Mouse (Mus musculus) liver, embryonic 16.5 days (tissue): ENCODE results near the gene Zcchc17. TPM values are rescaled to one million over a fixed set of nuclear protein-coding genes. Genes with fewer than 3 reads are reported as not detected.
A peak's percentile ranks its signal among the peaks of the same experiment; 100 is the strongest.

Source experiments
- ATAC-seq: fragments of 200-750 bp; cut with Nextera tagmentation; 2 replicates; pipeline ENCODE4 v1.8.0; 2017; ENCODE audit warnings: low read depth, mild to moderate bottlenecking, moderate number of reproducible peaks, moderate library complexity
- H3K27ac ChIP-seq: fragments of 300-500 bp; sonication (generic); 2 replicates; pipeline ENCODE4 v1.5.1; 2014; ENCODE audit warnings: mild to moderate bottlenecking, low read length
- H3K27me3 ChIP-seq: fragments of 300-500 bp; sonication (generic); 2 replicates; pipeline ENCODE4 v1.6.1; 2014; ENCODE audit warnings: low read depth, low read length, mixed read lengths; ENCODE audit not compliant: control insufficient read depth, insufficient read depth
- H3K36me3 ChIP-seq: fragments of 300-500 bp; sonication (generic); 2 replicates; pipeline ENCODE4 v1.6.1; 2014; ENCODE audit warnings: mild to moderate bottlenecking; ENCODE audit not compliant: control insufficient read depth, insufficient read depth
- H3K4me1 ChIP-seq: fragments of 300-500 bp; sonication (generic); 2 replicates; pipeline ENCODE4 v1.6.1; 2014; ENCODE audit warnings: low read depth, low read length, mixed read lengths; ENCODE audit not compliant: control insufficient read depth
- H3K4me2 ChIP-seq: fragments of 300-500 bp; sonication (generic); 2 replicates; pipeline ENCODE4 v1.6.1; 2014; ENCODE audit warnings: low read depth, low read length, mixed read lengths
- H3K4me3 ChIP-seq: fragments of 300-500 bp; sonication (generic); 2 replicates; pipeline ENCODE4 v1.5.1; 2014; ENCODE audit warnings: low read depth, mild to moderate bottlenecking, low read length
- H3K9ac ChIP-seq: fragments of 300-500 bp; sonication (generic); 2 replicates; pipeline ENCODE4 v1.6.1; 2014; ENCODE audit warnings: low read depth, low read length
- H3K9me3 ChIP-seq: fragments of 300-500 bp; sonication (generic); replicated peaks from 2 replicates; pipeline ENCODE4 v1.6.1; 2016; ENCODE audit warnings: low read length; ENCODE audit not compliant: control insufficient read depth
- WGBS: fragments of 180-500 bp; shearing (Covaris S2); extraction: QIAGEN DNeasy Blood & Tissue Kit; methylation state at CpG from one replicate; pipeline ENCODE4 v1.1.7; 2014; ENCODE audit not compliant: insufficient replicate concordance; 5-methylcytosine and 5-hydroxymethylcytosine counted together
- polyA plus RNA-seq: library from polyadenylated mRNA; unstranded; fragments of >200 nt; fragmentation: Nextera tagmentation; extraction: Ambion mirVana; gene quantifications from 2 replicates; pipeline ENCODE4 v1.2.1, GENCODE M21; 2015

The Zcchc17 gene
- 27.5 and 32.1 TPM in 2 replicates for polyA plus RNA-seq

DNA sequence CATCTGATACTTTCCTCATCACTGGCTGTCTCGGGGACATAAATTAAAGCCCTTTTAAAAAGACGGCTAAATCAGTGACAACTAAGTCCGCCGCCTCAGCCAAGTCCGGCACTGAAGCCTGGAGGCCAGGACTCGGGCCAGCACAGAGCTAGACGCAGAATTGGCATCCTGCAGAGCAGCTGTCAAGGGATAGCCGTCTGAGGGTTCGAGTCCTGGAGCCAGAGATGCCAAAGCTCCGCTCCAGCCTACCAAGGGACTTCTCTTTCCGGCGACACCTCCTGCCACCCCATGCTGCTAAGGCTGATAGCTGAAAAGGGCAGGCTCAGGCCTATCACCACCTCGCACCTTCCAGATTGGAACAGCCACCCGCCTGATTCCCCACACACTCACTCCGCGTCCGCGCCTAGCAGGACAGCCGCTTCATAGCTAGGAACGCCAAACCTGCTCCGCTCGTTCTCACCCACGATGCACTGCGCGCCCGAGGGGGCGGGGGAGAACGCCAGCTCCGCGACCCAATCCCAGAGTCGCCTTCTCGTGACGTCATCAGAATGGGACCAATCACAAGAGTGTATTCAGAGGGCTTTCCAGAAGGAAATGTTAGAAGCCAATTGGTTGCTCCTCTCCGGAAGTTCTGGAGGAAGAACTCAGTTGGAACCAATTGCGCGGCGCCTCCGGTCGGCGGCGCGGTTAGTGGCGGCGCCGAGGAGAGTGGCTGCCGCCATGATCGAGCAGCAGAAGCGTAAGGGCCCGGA lies at the start of gene Zcchc17, which contains the start of gene Snrnp40:
Gene Zcchc17, minus strand, starts transcription at position 458 of the 752 bp plus-strand sequence.
Gene Snrnp40, plus strand, starts transcription at position 647 of the 752 bp plus-strand sequence.
- Histone ChIP-seq H3K27me3 (no peaks in the 10 kb centered on the region), H3K9ac (peak within 1 kb of the TSS; percentile 89), H3K4me3 (peak within 1 kb of the TSS; percentile 89), H3K4me2 (peak within 1 kb of the TSS; percentile 91), H3K27ac (peak within 1 kb of the TSS; percentile 91), H3K4me1 (peaks cover 20% of the 10 kb centered on the region), H3K36me3 (peaks cover 8% of the 10 kb centered on the region), H3K9me3 (no peaks in the 10 kb centered on the region)
- under 1% methylated on average over 49 of the region's 49 CpGs for WGBS
- peak; percentile 98 for ATAC-seq

DNA sequence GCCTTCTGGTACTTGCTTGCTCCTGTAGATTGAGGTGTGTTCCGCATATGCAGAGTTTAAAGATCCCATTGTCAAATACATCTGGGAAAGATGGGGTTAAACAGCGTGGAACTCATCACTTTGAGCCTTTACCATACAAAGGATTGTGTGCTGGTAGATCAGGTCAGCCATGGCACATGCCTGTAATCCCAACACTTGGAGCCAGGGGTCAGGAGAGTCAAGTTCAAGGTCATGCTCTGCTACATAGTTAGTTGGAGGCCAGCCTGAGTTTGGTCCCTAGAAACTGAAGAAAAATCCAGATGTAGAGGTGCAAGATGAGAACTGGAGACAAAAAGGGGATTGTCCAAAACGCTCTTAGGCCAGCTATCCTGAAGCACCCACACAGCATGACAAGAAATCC lies 31.5 kb upstream of the Zcchc17 start:
- WGBS, result 64% methylated on average over 3 of the region's 3 CpGs
- ATAC-seq, result no peak
- Histone ChIP-seq H3K4me3 (no peak overlapping the region), H3K9me3 (no peaks in the 10 kb centered on the region), H3K4me1 (no peaks in the 10 kb centered on the region), H3K4me2 (no peak overlapping the region), H3K9ac (no peak overlapping the region), H3K27ac (no peak overlapping the region), H3K27me3 (no peaks in the 10 kb centered on the region), H3K36me3 (peaks cover 20% of the 10 kb centered on the region)

DNA sequence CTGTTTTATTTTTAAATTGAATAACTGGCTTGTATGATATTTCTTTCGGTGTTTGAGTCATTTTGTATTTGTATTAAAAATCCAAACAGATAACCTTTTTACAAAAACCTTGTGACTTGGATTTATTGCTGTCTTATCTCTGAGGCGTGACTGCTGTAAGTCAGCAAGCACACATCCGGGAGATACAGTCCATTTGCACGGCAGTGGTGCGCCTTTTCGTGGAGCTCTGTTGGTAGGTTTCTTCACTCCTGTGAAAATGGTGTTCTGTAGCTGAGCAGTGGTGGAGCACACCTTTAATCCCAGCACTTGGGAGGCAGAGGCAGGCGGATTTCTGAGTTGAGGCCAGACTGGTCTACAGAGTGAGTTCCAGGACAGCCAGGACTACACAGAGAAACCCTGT lies 30.2 kb upstream of the Zcchc17 start:
- Histone ChIP-seq H3K4me3 (no peak overlapping the region), H3K36me3 (peaks cover 22% of the 10 kb centered on the region), H3K4me1 (no peaks in the 10 kb centered on the region), H3K9ac (no peak overlapping the region), H3K9me3 (no peaks in the 10 kb centered on the region), H3K27ac (no peak overlapping the region), H3K27me3 (no peaks in the 10 kb centered on the region), H3K4me2 (no peak overlapping the region)
- 73% methylated on average over 7 of the region's 7 CpGs for WGBS
- ATAC-seq, result no peak

DNA sequence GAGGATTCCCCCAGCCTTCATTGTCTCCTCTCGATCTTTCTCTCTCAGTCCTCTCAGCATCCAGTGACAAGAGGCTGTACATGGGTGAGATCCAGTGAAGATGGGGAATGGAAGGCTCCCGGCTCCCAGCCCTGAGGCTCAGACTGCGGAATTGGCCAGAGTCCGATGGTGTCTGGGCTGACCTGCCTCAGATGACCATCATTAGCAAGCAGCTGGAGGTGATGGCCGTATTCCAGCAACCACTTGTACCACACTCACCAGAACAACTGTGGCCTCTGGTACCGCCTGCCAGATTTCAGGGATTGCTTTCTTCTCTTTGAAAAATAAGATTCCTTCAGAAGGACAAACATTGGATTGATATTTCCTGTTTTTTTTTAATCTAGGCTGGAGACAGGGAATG lies 29.8 kb upstream of the Zcchc17 start:
- H3K4me1 ChIP-seq, result no peaks in the 10 kb centered on the region
- peaks cover 22% of the 10 kb centered on the region for H3K36me3 ChIP-seq
- no peak overlapping the region for H3K4me3 ChIP-seq
- H3K27me3 ChIP-seq, result no peaks in the 10 kb centered on the region
- no peak overlapping the region for H3K27ac ChIP-seq
- no peak overlapping the region for H3K4me2 ChIP-seq
- H3K9me3 ChIP-seq, result no peaks in the 10 kb centered on the region
- H3K9ac ChIP-seq, result no peak overlapping the region
- 90% methylated on average over 6 of the region's 6 CpGs for WGBS
- no peak for ATAC-seq

DNA sequence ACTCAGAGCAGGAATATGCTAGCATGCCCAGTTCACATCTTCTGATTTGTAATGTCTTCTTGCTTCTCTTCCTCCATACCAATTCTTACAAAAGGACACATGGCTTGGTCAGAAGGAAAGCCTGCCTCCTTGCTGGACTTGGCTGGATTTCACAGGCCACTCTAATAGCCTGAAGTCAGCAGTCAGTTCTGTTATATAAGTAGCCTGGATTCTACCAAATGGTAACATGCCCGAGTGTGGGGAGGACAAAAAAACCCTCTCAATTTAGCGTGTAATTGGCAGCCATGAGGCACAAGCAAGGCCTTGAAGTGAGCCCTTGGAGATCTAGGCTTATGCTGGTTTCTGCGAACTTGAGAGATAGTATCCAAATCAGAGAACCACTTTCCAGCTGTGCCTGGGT lies 27.5 kb upstream of the Zcchc17 start:
- peaks cover 35% of the 10 kb centered on the region for H3K36me3 ChIP-seq
- H3K27me3 ChIP-seq, result no peaks in the 10 kb centered on the region
- no peaks in the 10 kb centered on the region for H3K4me1 ChIP-seq
- no peaks in the 10 kb centered on the region for H3K9me3 ChIP-seq
- no peak overlapping the region for H3K4me2 ChIP-seq
- WGBS, result 62% methylated on average over 3 of the region's 3 CpGs
- no peak overlapping the region for H3K4me3 ChIP-seq
- H3K9ac ChIP-seq, result no peak overlapping the region
- no peak overlapping the region for H3K27ac ChIP-seq
- ATAC-seq, result no peak

DNA sequence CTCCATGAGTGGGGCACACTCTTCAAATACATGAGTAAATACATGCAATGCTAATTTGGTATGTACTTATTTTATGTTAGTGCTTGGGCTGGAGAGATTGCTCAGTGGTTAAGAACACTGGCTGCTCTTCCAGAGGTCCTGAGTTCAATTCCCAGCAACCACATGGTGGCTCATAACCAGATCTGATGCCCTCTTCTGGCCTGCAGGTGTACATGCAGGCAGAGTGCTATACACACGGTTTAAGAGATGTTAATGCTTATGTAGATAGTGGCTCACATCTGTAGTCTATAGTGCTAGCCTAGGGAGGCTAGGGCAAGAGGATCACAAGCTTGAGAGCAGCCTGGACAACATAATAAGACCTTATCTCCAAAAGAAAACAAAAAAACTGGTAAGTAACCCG lies 20.7 kb upstream of the Zcchc17 start:
- 69% methylated on average over 2 of the region's 2 CpGs for WGBS
- no peak for ATAC-seq
- H3K9ac ChIP-seq, result no peak overlapping the region
- H3K9me3 ChIP-seq, result no peaks in the 10 kb centered on the region
- no peak overlapping the region for H3K4me2 ChIP-seq
- H3K36me3 ChIP-seq, result peaks cover 45% of the 10 kb centered on the region
- H3K27me3 ChIP-seq, result no peaks in the 10 kb centered on the region
- H3K27ac ChIP-seq, result no peak overlapping the region
- no peak overlapping the region for H3K4me3 ChIP-seq
- no peaks in the 10 kb centered on the region for H3K4me1 ChIP-seq

DNA sequence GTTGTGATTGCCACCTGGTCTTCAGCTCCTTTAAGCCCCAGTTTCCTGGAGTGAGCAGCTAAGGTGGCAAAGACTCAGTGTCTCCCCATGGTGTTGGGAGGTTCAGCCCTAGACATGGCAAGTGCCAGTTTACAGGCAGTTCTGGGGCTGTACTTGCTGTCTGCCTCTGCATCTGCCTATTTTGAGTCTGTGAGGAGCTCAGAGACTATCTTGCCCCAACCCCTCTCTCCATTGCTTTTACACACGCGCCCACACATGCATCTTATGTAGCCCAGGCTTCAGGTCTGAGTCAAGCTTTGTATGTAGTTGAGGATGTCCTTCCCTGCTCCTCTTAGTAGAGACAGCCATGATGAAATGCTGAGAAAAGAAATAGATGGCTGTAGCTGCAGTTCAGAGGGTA lies 19.4 kb upstream of the Zcchc17 start:
- H3K9me3 ChIP-seq, result no peaks in the 10 kb centered on the region
- H3K9ac ChIP-seq, result no peak overlapping the region
- H3K4me1 ChIP-seq, result no peaks in the 10 kb centered on the region
- no peak overlapping the region for H3K4me2 ChIP-seq
- 95% methylated on average over 2 of the region's 2 CpGs for WGBS
- H3K27me3 ChIP-seq, result no peaks in the 10 kb centered on the region
- H3K27ac ChIP-seq, result no peak overlapping the region
- ATAC-seq, result no peak
- H3K36me3 ChIP-seq, result peaks cover 45% of the 10 kb centered on the region
- no peak overlapping the region for H3K4me3 ChIP-seq

DNA sequence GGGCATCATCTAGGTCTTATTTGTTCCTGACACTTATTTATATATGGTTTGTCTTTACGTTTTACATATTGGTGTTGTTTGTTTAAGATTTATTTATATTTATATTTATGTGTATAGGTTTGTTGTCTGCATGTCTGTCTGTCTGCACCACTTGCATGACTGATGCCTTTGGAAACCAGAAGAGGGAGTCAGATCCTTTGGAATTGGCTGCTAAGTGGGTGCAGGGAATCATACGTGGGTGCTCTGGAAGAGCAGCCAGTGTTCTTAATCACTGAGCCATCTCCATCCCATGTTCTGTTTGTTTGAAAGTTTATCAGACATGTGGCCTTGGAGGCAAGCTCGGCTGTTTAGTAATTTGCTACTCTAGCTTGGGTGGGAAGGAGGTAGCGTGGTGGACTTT lies 17.8 kb upstream of the Zcchc17 start:
- no peak overlapping the region for H3K27ac ChIP-seq
- H3K4me3 ChIP-seq, result no peak overlapping the region
- no peaks in the 10 kb centered on the region for H3K9me3 ChIP-seq
- H3K27me3 ChIP-seq, result no peaks in the 10 kb centered on the region
- H3K9ac ChIP-seq, result no peak overlapping the region
- no peaks in the 10 kb centered on the region for H3K4me1 ChIP-seq
- no peak for ATAC-seq
- H3K36me3 ChIP-seq, result peaks cover 42% of the 10 kb centered on the region
- H3K4me2 ChIP-seq, result no peak overlapping the region
- WGBS, result 74% methylated on average over 4 of the region's 4 CpGs

DNA sequence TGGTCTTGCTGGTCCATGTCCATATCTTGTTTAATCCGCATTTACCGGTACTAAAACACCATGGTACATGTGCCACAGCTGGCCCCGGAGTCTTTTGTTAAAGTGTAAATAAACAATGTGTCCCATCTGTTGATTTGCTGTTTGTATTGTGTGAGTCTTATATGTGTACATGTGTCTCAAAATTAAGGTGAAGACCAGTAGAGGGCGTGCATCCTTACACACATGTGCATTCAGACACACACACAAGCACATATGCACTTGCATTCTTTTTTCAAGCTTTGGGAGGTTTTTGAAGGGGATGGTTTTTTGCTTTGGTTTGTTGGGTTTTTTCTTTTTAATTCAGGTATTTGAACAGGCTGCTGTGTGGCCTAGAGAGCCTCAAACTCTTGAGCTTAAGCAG lies 16.9 kb upstream of the Zcchc17 start:
- Histone ChIP-seq H3K36me3 (peaks cover 41% of the 10 kb centered on the region), H3K4me3 (no peak overlapping the region), H3K9me3 (no peaks in the 10 kb centered on the region), H3K27me3 (no peaks in the 10 kb centered on the region), H3K27ac (no peak overlapping the region), H3K4me1 (no peaks in the 10 kb centered on the region), H3K4me2 (no peak overlapping the region), H3K9ac (no peak overlapping the region)
- WGBS, result 82% methylated on average over 4 of the region's 4 CpGs
- no peak for ATAC-seq
